In genomic region chr12:86652570-86653041, GRCm38 (mm10) we compare ENCODE assay signal across 9 mouse cellular contexts. TPM values are rescaled to one million over a fixed set of nuclear protein-coding genes. Genes with fewer than 3 reads are reported as not detected.
DNase-seq lines count a peak whose midpoint lies in the region; ATAC-seq and TF ChIP-seq lines count a peak whose summit lies in the region.
"Had no signal": no experiment of that assay in that cellular context is flagged by ENCODE, and none has a peak within 500 bp of the region (broad histone marks: within the 10 kb centered on the region; RNA-seq: fewer than 3 reads in every experiment).

No protein-coding gene starts in this region.

- no peak overlapping the region for H3K9ac ChIP-seq in forebrain, embryonic 12.5 days
- no peak overlapping the region for H3K9ac ChIP-seq in kidney, embryonic 16.5 days (replicated peaks; ENCODE audit: low read length)
- no peak overlapping the region for H3K9ac ChIP-seq in limb, embryonic 14.5 days (ENCODE audit: low read depth, low read length, severe bottlenecking)
- H3K9ac ChIP-seq: embryonic facial prominence, embryonic 12.5 days had no signal

- TF ChIP-seq POLR2A in limb, embryonic 14.5 days (IDR thresholded peaks at IDR 0.05; ENCODE audit: borderline replicate concordance, extremely low read depth, insufficient read depth, insufficient read length) = no peak

- peak; percentile 60; the same call in 1 of the 2 replicates for ATAC-seq in forebrain, embryonic 12.5 days (ENCODE audit: low FRiP score)
- peak; percentile 39; the same call in 1 of the 2 replicates for ATAC-seq in kidney, embryonic 16.5 days (ENCODE audit: low FRiP score, low TSS enrichment)
- peak; percentile 86 for ATAC-seq in limb, embryonic 14.5 days (ENCODE audit: low FRiP score, low read depth)

- H3K4me2 ChIP-seq in forebrain, embryonic 12.5 days = no peak overlapping the region
- H3K4me2 ChIP-seq in kidney, embryonic 16.5 days (replicated peaks; ENCODE audit: low read depth, low read length) = no peak overlapping the region
- H3K4me2 ChIP-seq in limb, embryonic 14.5 days (replicated peaks; ENCODE audit: low read depth, low read length, severe bottlenecking) = no peak overlapping the region
- H3K4me2 ChIP-seq: embryonic facial prominence, embryonic 12.5 days had no signal

- H3K27ac ChIP-seq in forebrain, embryonic 12.5 days = 0 out of 2 replicates have a peak overlapping the region, but pooled peaks have one; percentile 36
- no peak overlapping the region for H3K27ac ChIP-seq in forebrain, embryonic 10.5 days
- no peak overlapping the region for H3K27ac ChIP-seq in kidney, embryonic 16.5 days (ENCODE audit: low read length)
- H3K27ac ChIP-seq in limb, embryonic 14.5 days (replicated peaks; ENCODE audit: low read depth, low read length) = no peak overlapping the region
- H3K27ac ChIP-seq: embryonic facial prominence, embryonic 12.5 days had no signal

- H3K9me3 ChIP-seq in forebrain, embryonic 12.5 days = no peaks in the 10 kb centered on the region
- H3K9me3 ChIP-seq in forebrain, embryonic 10.5 days = no peaks in the 10 kb centered on the region
- H3K9me3 ChIP-seq in kidney, embryonic 16.5 days (ENCODE audit: low read length) = no peaks in the 10 kb centered on the region
- H3K9me3 ChIP-seq in limb, embryonic 14.5 days (ENCODE audit: control insufficient read depth, low read length) = no peaks in the 10 kb centered on the region
- H3K9me3 ChIP-seq: embryonic facial prominence, embryonic 12.5 days had no signal

- no peak for DNase-seq in forebrain, embryonic 10.5 days (ENCODE audit: extremely low spot score, low spot score)
- peak; percentile 30 for DNase-seq in cerebellum, postnatal 36 days
- DNase-seq in heart, adult 9 months (ENCODE audit: low spot score in 2 of 2) = peak; percentile 90 to 94
- peak; percentile 85 for DNase-seq in limb, embryonic 14.5 days (ENCODE audit: low spot score)
- DNase-seq in retina, postnatal 7 days (ENCODE audit: low read depth, low spot score) = peak; percentile 41
- DNase-seq in T-cell, adult 2 months (ENCODE audit: low spot score) = no peak

- no peaks in the 10 kb centered on the region for H3K36me3 ChIP-seq in forebrain, embryonic 12.5 days (replicated peaks)
- H3K36me3 ChIP-seq in forebrain, embryonic 10.5 days (replicated peaks) = no peaks in the 10 kb centered on the region
- H3K36me3 ChIP-seq in kidney, embryonic 16.5 days (ENCODE audit: insufficient read depth, low read length) = no peaks in the 10 kb centered on the region
- H3K36me3 ChIP-seq in limb, embryonic 14.5 days (ENCODE audit: control insufficient read depth, insufficient read depth, low read length) = no peaks in the 10 kb centered on the region
- H3K36me3 ChIP-seq: embryonic facial prominence, embryonic 12.5 days had no signal

- 55% methylated on average over 4 of the region's 4 CpGs for WGBS in forebrain, embryonic 12.5 days
- 85% methylated on average over 4 of the region's 4 CpGs for WGBS in forebrain, embryonic 10.5 days
- WGBS in kidney, embryonic 16.5 days = 53% methylated on average over 4 of the region's 4 CpGs
- 54% methylated on average over 4 of the region's 4 CpGs for WGBS in limb, embryonic 14.5 days

- H3K4me3 ChIP-seq in forebrain, embryonic 12.5 days (replicated peaks) = no peak overlapping the region
- H3K4me3 ChIP-seq in forebrain, embryonic 10.5 days = no peak overlapping the region
- H3K4me3 ChIP-seq in kidney, embryonic 16.5 days (ENCODE audit: low read length) = no peak overlapping the region
- H3K4me3 ChIP-seq in limb, embryonic 14.5 days (replicated peaks; ENCODE audit: low read length) = no peak overlapping the region
- H3K4me3 ChIP-seq: embryonic facial prominence, embryonic 12.5 days had no signal

- H3K27me3 ChIP-seq in forebrain, embryonic 12.5 days = peaks cover 56% of the 10 kb centered on the region
- H3K27me3 ChIP-seq in forebrain, embryonic 10.5 days (ENCODE audit: poor library complexity, severe bottlenecking) = peaks cover 65% of the 10 kb centered on the region
- H3K27me3 ChIP-seq in kidney, embryonic 16.5 days (ENCODE audit: insufficient read depth, low read length) = no peaks in the 10 kb centered on the region
- H3K27me3 ChIP-seq in limb, embryonic 14.5 days (ENCODE audit: control insufficient read depth, insufficient read depth, low read length) = no peaks in the 10 kb centered on the region
- H3K27me3 ChIP-seq: embryonic facial prominence, embryonic 12.5 days had no signal

- peaks cover 11% of the 10 kb centered on the region; the same call in 1 of the 2 replicates for H3K4me1 ChIP-seq in forebrain, embryonic 12.5 days
- H3K4me1 ChIP-seq in forebrain, embryonic 10.5 days = peaks cover 20% of the 10 kb centered on the region
- H3K4me1 ChIP-seq in kidney, embryonic 16.5 days (ENCODE audit: insufficient read depth, low read length) = no peaks in the 10 kb centered on the region
- H3K4me1 ChIP-seq in limb, embryonic 14.5 days (ENCODE audit: control insufficient read depth, insufficient read depth, low read length) = peaks cover 6% of the 10 kb centered on the region; the same call in 1 of the 2 replicates
- H3K4me1 ChIP-seq: embryonic facial prominence, embryonic 12.5 days had no signal

RNA-seq across cellular contexts. Expression of gene Vash1, which starts 25.9 kb away (rescaled TPM):
- 29.8 and 31.1 TPM in 2 replicates for polyA plus RNA-seq in forebrain, embryonic 12.5 days (2016; fragmentation: Nextera tagmentation; extraction: Ambion mirVana)
- polyA plus RNA-seq in forebrain, embryonic 10.5 days (2016; fragmentation: Nextera tagmentation; extraction: Ambion mirVana) = 13.6 and 15.6 TPM in 2 replicates
- polyA plus RNA-seq in kidney, embryonic 16.5 days (2015; fragmentation: Nextera tagmentation; extraction: Ambion mirVana) = 8.1 and 9.3 TPM in 2 replicates
- 14.5 and 19.6 TPM in 2 replicates for polyA plus RNA-seq in limb, embryonic 14.5 days (2012; rRNA removed)
- polyA plus RNA-seq in limb, embryonic 14.5 days (2014; fragmentation: Nextera tagmentation; extraction: Ambion mirVana) = 11.3 and 13.4 TPM in 2 replicates

Comparison
In these comparisons a context has a peak if more than half of its experiments do, and no peak if none do; other contexts are left out.
1. DNase-seq: peak in cerebellum, postnatal 36 days (2 of 2), heart, adult 9 months (2 of 2), limb, embryonic 14.5 days (single experiment) and retina, postnatal 7 days (single experiment); none in forebrain, embryonic 10.5 days (single experiment) and T-cell, adult 2 months (single experiment).
2. Peak in every context shown above with its lines, with median percentiles within 50 percentile points of each other: ATAC-seq.